Mouse (Mus musculus) small intestine, adult 2 months (tissue): ENCODE results near the gene Rhbdl1.

Source experiments
- CTCF ChIP-seq: fragments of 200-500 bp; IDR thresholded peaks from 2 replicates; pipeline ENCODE4 v1.5.1; 2012; ENCODE audit warnings: low read depth, mild to moderate bottlenecking, control low read depth, inconsistent platforms, low read length, moderate library complexity, mixed read lengths; ENCODE audit not compliant: insufficient replicate concordance, insufficient read length; ENCODE audit errors: extremely low read depth
- POLR2A ChIP-seq: fragments of 200-500 bp; IDR thresholded peaks from 2 replicates; pipeline ENCODE4 v1.6.1; 2012; ENCODE audit warnings: low read depth, mild to moderate bottlenecking, control low read depth, inconsistent platforms, low read length, moderate library complexity

DNA sequence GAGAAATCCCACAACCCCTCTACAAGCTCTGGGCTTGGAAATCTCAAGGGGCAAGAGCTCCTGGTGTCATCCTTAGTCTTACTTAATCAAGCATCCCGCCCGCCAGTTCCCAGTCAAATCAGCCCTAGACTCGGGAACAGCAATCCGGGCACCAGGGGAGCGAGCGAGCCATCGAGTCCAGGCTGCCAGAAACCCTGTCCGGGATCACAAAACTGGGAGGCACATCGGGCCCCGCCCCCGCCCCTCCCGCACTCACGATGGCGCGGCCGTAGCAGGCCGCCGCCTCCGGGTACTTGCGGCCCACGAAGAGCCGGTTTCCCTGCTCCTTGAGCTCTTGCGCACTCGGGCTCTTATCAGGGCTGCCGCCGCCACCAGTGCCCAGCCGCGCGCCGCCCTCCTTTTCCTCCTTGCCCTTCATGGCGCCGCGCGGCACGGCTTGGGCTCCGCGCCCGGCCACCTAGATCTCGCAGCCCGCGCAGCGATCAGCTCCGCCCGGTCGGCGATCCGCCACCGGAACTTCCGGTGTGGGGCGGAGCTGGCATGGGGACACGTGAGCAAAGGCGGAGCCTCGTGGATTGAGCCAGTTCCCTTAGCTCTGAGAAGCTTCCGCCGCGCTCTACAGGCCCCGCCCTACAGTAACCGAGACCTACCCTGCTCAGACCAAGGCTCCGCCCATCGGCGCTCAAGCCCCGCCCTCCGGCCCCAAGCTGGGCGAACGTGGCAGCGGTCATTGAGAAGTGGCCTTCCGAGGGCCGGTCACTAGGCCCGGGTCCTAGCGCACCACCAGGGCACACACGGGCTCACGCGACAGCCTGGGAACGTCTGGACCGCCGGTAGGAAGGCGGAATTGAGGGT, 4.4 kb downstream of the Rhbdl1 start:
- TF ChIP-seq CTCF: no peak
- TF ChIP-seq POLR2A: peak; percentile 63
